Mouse (Mus musculus): ENCODE data around the gene Mapkapk5. TPM values are rescaled to one million over a fixed set of nuclear protein-coding genes. Genes with fewer than 3 reads are reported as not detected.
A peak's percentile ranks its signal among the peaks of the same experiment; 100 is the strongest.
"Not testable (repeated sequence)": the region's sequence is repeated elsewhere in the genome, so short reads cannot be mapped to it uniquely, and the experiment has no call there.

The Mapkapk5 gene
- total RNA-seq, 2 experiments from 2014 or later: 59.5 to 67.7 TPM

DNA sequence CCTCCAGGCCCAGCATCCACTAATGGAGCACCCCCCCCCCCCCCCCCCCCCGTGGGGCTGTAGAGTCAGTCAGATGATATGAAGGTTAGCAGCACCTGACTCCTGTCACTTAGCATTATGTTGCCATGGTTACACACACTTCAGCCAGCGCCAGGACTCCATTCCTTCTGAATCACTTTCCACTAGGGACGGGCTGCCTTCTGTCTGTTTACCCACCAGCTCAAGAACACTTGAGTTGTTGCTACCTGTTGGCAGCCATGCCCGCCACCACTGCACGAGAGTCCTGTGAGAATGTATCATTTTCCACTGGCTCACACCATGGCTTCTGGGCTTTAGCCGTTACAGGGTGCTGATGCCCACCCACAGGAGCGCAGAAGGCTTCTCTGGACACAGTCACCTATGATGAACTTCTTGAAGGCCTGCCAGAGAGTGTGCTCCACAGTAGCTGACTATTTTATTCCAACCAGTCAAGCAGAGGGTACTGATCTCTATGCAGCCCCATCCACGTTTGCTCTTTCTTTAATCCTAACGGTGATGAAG lies 24.2 kb upstream of the Mapkapk5 start:
- intact Hi-C loops (cut with DNase I): loop anchor here (5.0 kb wide), 1 partner anchor 32 kb away; no protein-coding TSS in a partner anchor
- no peak for DNase-seq (ENCODE audit: low spot score in 2 of 2)

DNA sequence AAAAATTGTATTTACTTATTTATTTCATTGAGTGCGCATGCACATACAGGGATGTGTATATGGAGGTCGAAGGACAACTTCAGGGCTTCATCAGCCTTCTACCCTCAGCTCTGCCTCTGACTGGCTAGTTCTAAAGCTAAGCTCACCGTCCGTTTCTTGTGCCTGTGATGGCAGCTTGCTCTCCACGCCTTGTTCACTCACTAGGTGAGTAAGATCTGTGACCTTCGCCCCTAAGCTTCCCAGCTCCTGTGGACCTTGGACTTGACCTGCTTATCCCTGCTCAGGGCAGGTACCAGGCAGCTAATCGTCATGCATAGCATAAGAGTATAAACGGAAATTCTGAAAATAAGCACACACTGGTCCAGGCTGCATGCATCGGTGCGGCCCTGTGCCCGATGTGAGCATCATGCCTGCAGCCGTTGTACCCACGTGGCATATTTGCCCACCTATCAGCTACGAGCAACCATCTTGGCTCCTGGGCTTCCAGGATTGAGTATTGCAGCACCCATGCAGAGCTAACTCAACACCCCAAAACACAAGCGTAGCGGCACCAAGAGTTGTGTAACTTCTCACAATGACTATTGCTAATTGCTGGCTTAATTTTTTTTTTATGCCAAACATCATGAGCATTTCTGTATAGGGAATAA lies 20.5 kb upstream of the Mapkapk5 start:
- DNase-seq (ENCODE audit: low spot score in 2 of 2): no peak
- intact Hi-C loops (cut with DNase I): loop anchor here (5.0 kb wide), 1 partner anchor 36 kb away; no protein-coding TSS in a partner anchor

DNA sequence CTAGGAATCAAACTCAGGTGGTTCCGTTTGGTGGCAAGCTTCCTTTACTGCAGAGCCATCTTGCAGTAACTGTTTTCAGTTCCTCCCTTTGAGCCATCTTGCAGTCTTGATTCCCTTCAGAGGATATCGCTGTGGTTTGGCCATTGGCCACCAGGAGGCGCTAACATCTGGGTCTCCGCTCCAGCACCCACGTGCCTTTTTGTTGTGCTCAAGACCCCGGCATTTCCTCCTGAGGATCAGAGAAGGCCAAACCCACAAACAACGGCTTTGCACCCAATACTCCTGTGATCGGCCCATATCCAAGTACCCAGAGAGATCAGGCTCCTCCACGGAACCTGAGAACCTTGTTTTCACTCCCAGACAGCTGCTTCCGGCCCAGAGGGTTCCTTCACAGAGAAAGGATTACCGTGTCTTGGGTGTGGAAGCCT lies 18.8 kb upstream of the Mapkapk5 start:
- intact Hi-C loops (cut with DNase I): no loop called here
- peak; percentile 73 to 84 for DNase-seq (ENCODE audit: low spot score in 2 of 2)

DNA sequence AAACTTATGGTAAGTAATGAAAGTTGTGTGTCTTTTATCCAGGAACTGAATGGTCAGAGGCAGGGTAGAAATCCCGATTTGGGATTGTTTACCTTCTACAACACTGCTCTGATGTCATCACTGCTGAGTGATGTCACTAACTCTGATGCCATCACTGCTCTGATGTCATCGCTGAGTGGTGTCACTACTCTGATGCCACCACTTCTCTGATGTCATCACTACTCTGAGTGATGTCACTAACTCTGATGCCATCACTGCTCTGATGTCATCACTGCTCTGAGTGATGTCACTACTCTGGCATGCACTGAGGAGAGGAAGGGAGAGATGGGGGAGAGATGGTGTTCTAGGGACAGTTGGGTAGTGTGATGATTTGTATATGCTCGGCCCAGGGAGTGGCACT lies 16.7 kb upstream of the Mapkapk5 start:
- no peak for DNase-seq (ENCODE audit: low spot score in 2 of 2)
- intact Hi-C loops (cut with DNase I): no loop called here

GRCm38 (mm10) chr5:121549196-121549595 lies 3.5 kb upstream of the Mapkapk5 start:
- DNase-seq (ENCODE audit: low spot score in 2 of 2): no peak
- intact Hi-C loops (cut with DNase I): loop anchor here (5.0 kb wide), 1 partner anchor 43 kb away; the partner anchor contains the start of gene Aldh2

DNA sequence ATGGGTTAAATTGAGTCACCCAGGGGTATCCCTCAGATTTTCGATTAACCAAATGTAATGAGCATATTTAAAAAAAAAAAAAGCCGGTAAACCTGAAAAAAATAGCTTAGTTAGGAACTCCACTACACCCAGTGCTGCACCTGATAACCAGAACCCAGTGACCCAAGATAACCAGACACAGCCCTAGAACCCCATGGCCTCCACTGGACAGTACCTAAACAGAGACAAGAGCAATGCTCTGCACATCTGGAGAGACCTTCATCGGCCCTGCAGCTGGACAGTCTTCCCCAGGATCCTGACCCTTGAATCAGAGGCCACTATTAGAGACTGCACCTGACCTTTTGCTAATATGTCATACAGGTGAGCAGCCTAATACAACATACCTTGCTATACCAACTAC lies 1.4 kb upstream of the Mapkapk5 start:
- intact Hi-C loops (cut with DNase I): loop anchor here (2.0 to 5.0 kb wide), 2 partner anchors 45 to 58 kb away; partner anchors contain the start of gene Aldh2
- no peak for DNase-seq (ENCODE audit: low spot score in 2 of 2)

- intact Hi-C loops (cut with DNase I): loop anchor here (2.0 to 5.0 kb wide), 2 partner anchors 46 to 58 kb away; partner anchors contain the start of gene Aldh2
- peak; percentile 25 to 29 for DNase-seq (ENCODE audit: low spot score in 2 of 2)
Measured at GRCm38 (mm10) chr5:121546530-121546895, 808 bp upstream of the Mapkapk5 start.

- intact Hi-C loops (cut with DNase I): loop anchor here (5.0 kb wide), 1 partner anchor 47 kb away; the partner anchor contains the start of gene Aldh2
- DNase-seq (ENCODE audit: low spot score in 2 of 2): no peak
Measured at GRCm38 (mm10) chr5:121544910-121545792, 554 bp downstream of the Mapkapk5 start, which contains the start of the genes Adam1a and Gm42878. TSS of gene Adam1a (minus strand) at chr5:121545482. TSS of gene Gm42878 (minus strand) at chr5:121545482.

GRCm38 (mm10) chr5:121543370-121543769 lies 2.3 kb downstream of the Mapkapk5 start:
- intact Hi-C loops (cut with DNase I): no loop called here
- no peak for DNase-seq (ENCODE audit: low spot score in 2 of 2)

- no peak for DNase-seq (ENCODE audit: low spot score in 2 of 2)
- intact Hi-C loops (cut with DNase I): no loop called here
Measured at GRCm38 (mm10) chr5:121541235-121541634, 4.5 kb downstream of the Mapkapk5 start.

GRCm38 (mm10) chr5:121540066-121540465 lies 5.6 kb downstream of the Mapkapk5 start:
- intact Hi-C loops (cut with DNase I): no loop called here
- DNase-seq (ENCODE audit: low spot score in 2 of 2): no peak

- intact Hi-C loops (cut with DNase I): no loop called here
- DNase-seq (ENCODE audit: low spot score in 2 of 2): no peak
Measured at GRCm38 (mm10) chr5:121537588-121537987, 8.1 kb downstream of the Mapkapk5 start.

DNA sequence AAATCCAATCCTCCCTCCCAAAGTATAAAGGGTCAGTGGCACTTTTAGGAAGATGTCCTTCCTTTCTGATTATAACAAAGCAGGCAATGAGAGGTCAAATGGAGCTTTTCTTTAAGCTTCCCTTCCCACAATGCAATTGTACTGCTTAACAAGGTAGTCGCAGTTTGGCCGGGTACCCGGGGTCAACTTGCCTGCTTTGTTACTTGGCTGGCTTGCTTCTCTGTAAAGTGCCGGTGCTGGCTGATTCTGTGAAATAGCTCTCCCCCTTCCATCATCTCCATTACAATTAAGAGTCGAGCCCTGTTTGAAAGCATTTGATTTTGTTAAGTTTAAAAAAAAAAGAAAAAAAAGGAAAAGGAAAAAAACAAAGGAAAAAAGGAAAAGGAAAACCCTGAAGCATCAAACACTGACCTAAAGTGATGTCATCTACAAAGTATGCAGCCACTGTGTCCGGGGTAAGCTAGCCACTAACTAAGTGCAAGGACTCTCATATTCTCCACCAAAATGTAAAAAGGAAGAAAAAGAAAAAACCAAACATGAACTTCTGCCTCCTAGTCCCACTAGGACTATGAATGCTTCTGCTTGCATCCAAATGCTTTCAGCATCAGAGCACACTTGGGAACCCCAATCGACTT lies 8.7 kb downstream of the Mapkapk5 start:
- intact Hi-C loops (cut with DNase I): no loop called here
- DNase-seq (ENCODE audit: low spot score in 2 of 2): no peak

DNA sequence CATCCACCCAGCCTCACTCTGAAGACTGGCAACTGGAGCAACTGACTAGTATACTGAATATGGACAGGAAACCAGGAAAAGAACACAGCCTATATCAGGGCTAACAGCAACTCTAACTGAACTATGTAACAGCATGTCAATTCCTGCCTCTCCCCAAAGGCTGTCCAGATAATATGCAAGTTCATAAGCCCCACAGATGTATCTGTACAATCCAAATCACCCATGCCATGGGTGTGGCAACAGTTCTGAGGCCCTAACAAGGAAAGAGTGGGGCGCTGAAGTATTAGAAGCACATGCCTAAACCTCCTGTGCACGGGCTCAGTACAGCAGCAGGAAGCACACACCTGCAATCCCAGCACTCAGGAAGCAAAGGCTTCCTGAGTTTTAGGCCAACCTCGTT lies 10.6 kb downstream of the Mapkapk5 start:
- DNase-seq (ENCODE audit: low spot score in 2 of 2): no peak
- intact Hi-C loops (cut with DNase I): no loop called here

DNA sequence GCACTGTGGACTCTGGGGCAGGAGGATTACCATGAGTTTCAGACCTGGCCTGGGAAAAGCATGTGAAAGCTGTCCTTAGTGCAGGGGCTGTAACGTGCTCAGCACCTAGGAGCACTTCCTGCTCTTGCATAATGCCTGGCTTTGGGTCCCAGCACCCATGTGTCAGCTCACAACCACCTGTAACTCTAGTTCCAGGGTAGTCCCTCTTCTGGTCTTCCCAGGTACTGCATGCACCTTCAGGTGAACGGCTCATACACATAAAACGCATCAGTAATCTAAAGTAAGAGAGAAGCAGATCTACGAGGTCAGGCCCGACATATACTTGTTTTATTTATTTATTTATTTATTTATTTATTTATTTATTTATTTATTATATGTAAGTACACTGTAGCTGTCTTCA lies 11.2 kb downstream of the Mapkapk5 start:
- intact Hi-C loops (cut with DNase I): no loop called here
- no peak for DNase-seq (ENCODE audit: low spot score in 2 of 2)

DNA sequence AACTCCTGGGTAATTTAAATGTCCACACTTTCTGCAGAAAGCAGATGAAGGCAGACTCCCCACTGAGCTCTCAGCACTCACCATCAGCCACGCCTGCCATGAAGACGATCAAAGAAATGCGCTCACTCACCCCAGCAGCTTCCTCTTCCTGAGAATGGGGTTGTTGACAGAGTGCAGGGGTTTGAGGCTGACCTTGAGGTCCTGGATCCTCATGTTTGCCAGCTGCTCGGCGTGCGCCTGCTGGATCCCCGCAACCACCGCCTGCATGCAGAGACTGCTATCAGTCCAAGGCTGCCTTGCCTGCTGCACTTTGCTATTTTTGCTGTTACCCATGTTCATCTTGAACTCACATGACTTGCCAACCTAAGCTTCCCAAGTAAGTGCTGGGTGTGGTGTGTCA lies 18.7 kb downstream of the Mapkapk5 start:
- DNase-seq (ENCODE audit: low spot score in 2 of 2): no peak

DNA sequence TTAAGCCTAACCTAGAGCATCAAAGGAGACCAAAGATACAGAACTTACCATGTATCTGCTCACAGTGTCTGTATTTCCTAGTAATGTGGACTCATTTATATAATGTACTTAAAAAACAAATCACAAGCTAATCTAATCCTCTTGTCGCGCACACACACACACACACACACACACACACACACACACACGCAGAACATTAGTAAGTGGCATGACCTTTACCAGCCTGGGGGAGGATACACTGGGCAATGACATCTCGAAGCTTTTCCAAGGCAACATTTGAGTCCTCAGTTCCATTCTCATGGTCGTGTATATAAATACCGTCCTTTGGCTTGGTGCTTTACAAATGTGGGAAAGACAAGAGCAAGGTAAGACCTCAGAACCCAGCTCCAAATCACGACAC lies 19.2 kb downstream of the Mapkapk5 start:
- DNase-seq (ENCODE audit: low spot score in 2 of 2): no peak
- intact Hi-C loops (cut with DNase I): no loop called here

More for the DNA sequence above, 18.7 kb downstream of the Mapkapk5 start:
- intact Hi-C loops (cut with DNase I): no loop called here

DNA sequence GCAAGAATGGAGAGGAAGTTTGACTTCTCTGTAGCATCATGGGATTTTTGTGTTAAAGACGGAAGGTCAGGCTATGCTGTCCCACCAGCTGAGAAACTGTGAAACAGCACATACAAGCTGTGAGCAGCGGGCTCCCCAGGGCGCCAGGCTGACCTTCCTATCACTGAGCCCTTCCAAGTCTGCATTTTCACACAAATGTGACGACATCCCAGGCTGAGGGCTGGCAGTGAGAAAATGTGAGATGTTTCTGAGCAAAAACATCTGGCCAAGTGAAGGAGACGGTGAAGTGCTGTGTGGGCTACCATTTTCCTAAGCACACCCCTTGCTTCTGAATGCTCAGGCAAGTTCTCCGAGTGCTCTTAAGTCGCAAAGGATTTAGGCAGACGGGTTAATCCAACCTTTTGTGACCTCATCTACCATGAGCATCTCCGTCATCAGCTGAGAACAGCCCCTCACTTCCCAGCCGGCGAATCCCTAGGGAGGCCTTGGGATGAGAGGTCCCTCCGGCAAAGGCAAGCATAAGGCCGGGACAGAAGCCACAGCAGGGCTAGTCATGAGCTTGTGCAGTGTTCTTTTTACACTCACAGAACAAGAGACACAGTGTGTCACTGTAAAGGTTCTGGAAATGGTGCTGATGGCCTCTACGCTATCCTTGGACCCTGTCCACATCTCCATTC lies 19.8 kb downstream of the Mapkapk5 start:
- DNase-seq (ENCODE audit: low spot score in 2 of 2): no peak
- intact Hi-C loops (cut with DNase I): no loop called here

- DNase-seq (ENCODE audit: low spot score in 2 of 2); intact Hi-C loops (cut with DNase I): not testable (repeated sequence)
Measured at GRCm38 (mm10) chr5:121519758-121520157, 25.9 kb downstream of the Mapkapk5 start.

Data from left cerebral cortex, postnatal 36 days (tissue).